Mouse (Mus musculus): ENCODE measurements at regions not wholly inside any gene's neighbourhood (a gene's known extent, or its start where the extent isn't known, plus 50 kb on each side); places are given as distances from the start of the nearest gene placed in this dataset.
"Not testable (repeated sequence)": the region's sequence is repeated elsewhere in the genome, so short reads cannot be mapped to it uniquely, and the experiment has no call there.

DNA sequence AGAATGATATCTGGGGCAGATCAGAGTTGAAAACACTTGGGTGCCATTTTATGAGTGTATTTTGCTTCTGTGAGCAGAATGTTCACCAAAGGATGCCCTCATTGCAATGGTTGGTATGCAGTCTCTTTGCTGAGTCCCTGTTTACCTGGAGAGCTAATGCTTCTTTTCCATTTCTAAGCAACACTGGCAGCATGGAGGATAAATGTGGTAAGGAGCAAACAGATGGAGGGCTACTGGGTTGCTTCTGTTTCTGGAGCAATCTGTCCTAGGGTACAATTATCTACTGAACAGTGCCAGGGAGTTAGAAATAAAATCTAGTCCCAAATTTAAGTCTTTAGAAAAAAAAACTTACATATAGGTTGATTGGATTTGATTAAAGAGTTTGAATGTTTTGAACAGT lies 245.9 kb downstream of the AI429214 start:
- DNase-seq (ENCODE audit: low spot score), result no peak

DNA sequence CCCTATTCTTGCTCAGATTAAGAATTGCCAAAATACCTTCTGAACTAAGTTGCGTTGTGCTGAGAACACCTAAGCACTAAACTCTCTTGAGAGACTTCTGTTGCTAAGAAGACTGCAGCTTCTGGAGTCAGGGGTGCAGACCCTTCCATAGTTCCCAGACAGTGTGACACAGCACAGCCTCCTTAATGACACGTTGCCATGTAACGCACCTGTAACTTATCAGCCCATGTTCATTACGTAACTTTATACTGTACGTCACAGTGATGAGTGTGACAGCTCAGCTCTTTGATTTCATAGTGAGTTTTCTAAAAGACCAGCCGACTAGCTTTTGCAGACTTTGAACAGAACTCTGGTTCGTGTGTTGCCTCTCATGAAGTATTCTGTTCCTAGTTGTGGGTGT lies 257.8 kb downstream of the AI429214 start:
- not testable (repeated sequence) for DNase-seq (ENCODE audit: low spot score)

DNA sequence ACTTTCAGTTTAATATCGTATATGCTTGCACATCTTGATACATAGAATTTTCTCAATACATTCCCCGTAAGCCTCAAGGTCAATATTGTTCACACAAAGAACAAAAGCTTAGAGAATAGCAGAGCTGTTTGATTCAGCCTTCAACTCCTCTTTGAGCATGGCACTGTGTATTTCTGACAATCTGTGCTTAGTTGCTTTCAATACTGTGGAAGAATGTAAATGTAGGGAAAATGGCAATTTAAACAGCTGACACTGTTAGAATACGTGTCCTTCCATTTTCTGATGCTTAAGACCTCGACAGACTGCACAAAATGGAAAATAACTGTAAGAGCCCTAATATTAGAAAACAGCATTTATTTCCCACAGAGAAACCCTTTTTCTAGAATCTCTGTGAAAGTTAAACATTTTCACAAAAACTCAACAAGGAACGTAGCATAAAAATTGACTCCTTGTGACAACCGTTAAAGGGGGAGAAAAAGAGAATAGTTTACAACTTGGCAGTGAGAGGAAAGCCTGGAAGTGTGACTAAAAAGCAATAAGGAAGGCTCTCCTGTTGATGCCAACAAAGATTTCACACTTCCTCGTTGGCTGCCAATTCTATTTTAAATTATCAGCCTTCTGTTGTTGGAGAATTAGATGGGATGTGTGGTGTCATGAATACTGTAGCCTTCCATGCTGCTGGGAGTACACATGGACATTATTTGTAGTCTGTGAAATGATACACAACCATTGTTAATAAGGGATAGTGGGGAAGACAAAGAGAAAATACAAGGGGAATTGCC lies 297.9 kb downstream of the AI429214 start:
- no peak for DNase-seq (ENCODE audit: low spot score)
